Mouse (Mus musculus): ENCODE results near the gene Ormdl2. TPM values are rescaled to one million over a fixed set of nuclear protein-coding genes. Genes with fewer than 3 reads are reported as not detected.
"Not testable (repeated sequence)": the region's sequence is repeated elsewhere in the genome, so short reads cannot be mapped to it uniquely, and the experiment has no call there.

Ormdl2 gene
- polyA plus RNA-seq, 1 experiment from 2014 or later: 55.8 TPM

GRCm38 (mm10) chr10:128846664-128847063, 25.2 kb upstream of the Ormdl2 start:
- H3K4me1 ChIP-seq (ENCODE audit: insufficient read depth): no peaks in the 10 kb centered on the region
- H3K9me3 ChIP-seq (ENCODE audit: low read depth, low read length): no peaks in the 10 kb centered on the region
- no peak for TF ChIP-seq CTCF (IDR thresholded peaks at IDR 0.05; ENCODE audit: low read depth)
- no peak overlapping the region for H3K4me3 ChIP-seq (ENCODE audit: low read depth, low read length)
- no peak overlapping the region for H3K9ac ChIP-seq
- no peak for DNase-seq
- no peak overlapping the region for H3K27ac ChIP-seq (ENCODE audit: low read depth)
- no peaks in the 10 kb centered on the region for H3K27me3 ChIP-seq (ENCODE audit: insufficient read depth, low read length)
- H3K4me2 ChIP-seq: no peak overlapping the region
- no peak for ATAC-seq (ENCODE audit: insufficient read depth)
- H3K36me3 ChIP-seq (ENCODE audit: insufficient read depth): peaks cover 75% of the 10 kb centered on the region
- WGBS: 93% methylated on average over 4 of the region's 4 CpGs

GRCm38 (mm10) chr10:128845516-128845915, 24.1 kb upstream of the Ormdl2 start:
- Histone ChIP-seq H3K9ac (no peak overlapping the region), H3K4me2 (no peak overlapping the region), H3K36me3 (ENCODE audit: insufficient read depth) (peaks cover 81% of the 10 kb centered on the region), H3K9me3 (ENCODE audit: low read depth, low read length) (no peaks in the 10 kb centered on the region), H3K27ac (ENCODE audit: low read depth) (no peak overlapping the region), H3K27me3 (ENCODE audit: insufficient read depth, low read length) (no peaks in the 10 kb centered on the region), H3K4me1 (ENCODE audit: insufficient read depth) (no peaks in the 10 kb centered on the region), H3K4me3 (ENCODE audit: low read depth, low read length) (no peak overlapping the region)
- WGBS: 75% methylated on average over 2 of the region's 2 CpGs
- no peak for ATAC-seq (ENCODE audit: insufficient read depth)
- TF ChIP-seq CTCF (IDR thresholded peaks at IDR 0.05; ENCODE audit: low read depth): peak; percentile 60
- DNase-seq: peak; percentile 76

- H3K9me3 ChIP-seq (ENCODE audit: low read depth, low read length): no peaks in the 10 kb centered on the region
- peaks cover 78% of the 10 kb centered on the region for H3K36me3 ChIP-seq (ENCODE audit: insufficient read depth)
- WGBS: 90% methylated on average over 5 of the region's 5 CpGs
- no peak overlapping the region for H3K4me3 ChIP-seq (ENCODE audit: low read depth, low read length)
- no peak overlapping the region for H3K27ac ChIP-seq (ENCODE audit: low read depth)
- no peaks in the 10 kb centered on the region for H3K4me1 ChIP-seq (ENCODE audit: insufficient read depth)
- no peak for TF ChIP-seq CTCF (IDR thresholded peaks at IDR 0.05; ENCODE audit: low read depth)
- no peak overlapping the region for H3K9ac ChIP-seq
- ATAC-seq (ENCODE audit: insufficient read depth): no peak
- no peak overlapping the region for H3K4me2 ChIP-seq
- no peaks in the 10 kb centered on the region for H3K27me3 ChIP-seq (ENCODE audit: insufficient read depth, low read length)
- DNase-seq: no peak
These were observed 21.8 kb upstream of the Ormdl2 start for GRCm38 (mm10) chr10:128843260-128843659.

- Histone ChIP-seq H3K9ac (no peak overlapping the region), H3K4me3 (ENCODE audit: low read depth, low read length) (no peak overlapping the region), H3K27ac (ENCODE audit: low read depth) (no peak overlapping the region), H3K27me3 (ENCODE audit: insufficient read depth, low read length) (no peaks in the 10 kb centered on the region), H3K4me2 (no peak overlapping the region), H3K4me1 (ENCODE audit: insufficient read depth) (no peaks in the 10 kb centered on the region), H3K36me3 (ENCODE audit: insufficient read depth) (peaks cover 71% of the 10 kb centered on the region), H3K9me3 (ENCODE audit: low read depth, low read length) (no peaks in the 10 kb centered on the region)
- no peak for TF ChIP-seq CTCF (IDR thresholded peaks at IDR 0.05; ENCODE audit: low read depth)
- ATAC-seq (ENCODE audit: insufficient read depth) (no peak), DNase-seq (no peak)
These were observed 19.2 kb upstream of the Ormdl2 start for GRCm38 (mm10) chr10:128840612-128841011.

GRCm38 (mm10) chr10:128839434-128839833, 18.0 kb upstream of the Ormdl2 start:
- H3K27me3 ChIP-seq (ENCODE audit: insufficient read depth, low read length): no peaks in the 10 kb centered on the region
- H3K4me1 ChIP-seq (ENCODE audit: insufficient read depth): no peaks in the 10 kb centered on the region
- no peaks in the 10 kb centered on the region for H3K9me3 ChIP-seq (ENCODE audit: low read depth, low read length)
- H3K27ac ChIP-seq (ENCODE audit: low read depth): no peak overlapping the region
- DNase-seq: no peak
- TF ChIP-seq CTCF (IDR thresholded peaks at IDR 0.05; ENCODE audit: low read depth): no peak
- H3K36me3 ChIP-seq (ENCODE audit: insufficient read depth): peaks cover 72% of the 10 kb centered on the region
- no peak overlapping the region for H3K4me3 ChIP-seq (ENCODE audit: low read depth, low read length)
- no peak overlapping the region for H3K9ac ChIP-seq
- no peak overlapping the region for H3K4me2 ChIP-seq
- no peak for ATAC-seq (ENCODE audit: insufficient read depth)

GRCm38 (mm10) chr10:128837400-128837799, 16.0 kb upstream of the Ormdl2 start:
- Histone ChIP-seq H3K4me2 (no peak overlapping the region), H3K27ac (ENCODE audit: low read depth) (no peak overlapping the region), H3K9ac (no peak overlapping the region), H3K27me3 (ENCODE audit: insufficient read depth, low read length) (no peaks in the 10 kb centered on the region), H3K9me3 (ENCODE audit: low read depth, low read length) (no peaks in the 10 kb centered on the region), H3K4me3 (ENCODE audit: low read depth, low read length) (no peak overlapping the region), H3K36me3 (ENCODE audit: insufficient read depth) (peaks cover 70% of the 10 kb centered on the region), H3K4me1 (ENCODE audit: insufficient read depth) (no peaks in the 10 kb centered on the region)
- no peak for TF ChIP-seq CTCF (IDR thresholded peaks at IDR 0.05; ENCODE audit: low read depth)
- no peak for DNase-seq
- no peak for ATAC-seq (ENCODE audit: insufficient read depth)

- ATAC-seq (ENCODE audit: insufficient read depth) (no peak), DNase-seq (no peak)
- WGBS: 94% methylated on average over 9 of the region's 9 CpGs
- Histone ChIP-seq H3K9me3 (ENCODE audit: low read depth, low read length) (no peaks in the 10 kb centered on the region), H3K27ac (ENCODE audit: low read depth) (no peak overlapping the region), H3K4me2 (no peak overlapping the region), H3K36me3 (ENCODE audit: insufficient read depth) (peaks cover 25% of the 10 kb centered on the region), H3K27me3 (ENCODE audit: insufficient read depth, low read length) (no peaks in the 10 kb centered on the region), H3K9ac (no peak overlapping the region), H3K4me3 (ENCODE audit: low read depth, low read length) (no peak overlapping the region), H3K4me1 (ENCODE audit: insufficient read depth) (0 out of 2 replicates have a peak, but pooled peaks cover 2% of the 10 kb centered on the region)
- no peak for TF ChIP-seq CTCF (IDR thresholded peaks at IDR 0.05; ENCODE audit: low read depth)
These were observed 2.4 kb upstream of the Ormdl2 start for GRCm38 (mm10) chr10:128823821-128824220.

GRCm38 (mm10) chr10:128823087-128823486, 1.6 kb upstream of the Ormdl2 start:
- not testable (repeated sequence) for H3K4me1 ChIP-seq (ENCODE audit: insufficient read depth); H3K27ac ChIP-seq (ENCODE audit: low read depth); H3K27me3 ChIP-seq (ENCODE audit: insufficient read depth, low read length); H3K9me3 ChIP-seq (ENCODE audit: low read depth, low read length); ATAC-seq (ENCODE audit: insufficient read depth); DNase-seq
- Histone ChIP-seq H3K4me2 (peak overlapping the region; percentile 68), H3K9ac (peak overlapping the region; percentile 85; the same call in 1 of the 2 replicates), H3K4me3 (ENCODE audit: low read depth, low read length) (peak overlapping the region; percentile 85), H3K36me3 (ENCODE audit: insufficient read depth) (peaks cover 27% of the 10 kb centered on the region)
- peak; percentile 7; the same call in 1 of the 2 replicates for TF ChIP-seq CTCF (IDR thresholded peaks at IDR 0.05; ENCODE audit: low read depth)
- 74% methylated on average over 4 of the region's 4 CpGs for WGBS

Data from lung, embryonic 14.5 days (tissue).